Mouse (Mus musculus) adrenal gland, postnatal 25 days (tissue): ENCODE data around the gene Myl10. TPM values are rescaled to one million over a fixed set of nuclear protein-coding genes. Genes with fewer than 3 reads are reported as not detected.
"Not testable (repeated sequence)": the region's sequence is repeated elsewhere in the genome, so short reads cannot be mapped to it uniquely, and the experiment has no call there.

Experiments
- DNase-seq: peaks from one replicate; pipeline ENCODE4 v3.0.0; 2021; ENCODE audit warnings: mixed read lengths
- total RNA-seq: library from RNA; stranded (reverse); gene quantifications from 2 replicates; pipeline ENCODE4 v1.2.3, GENCODE M21; 2021

Gene Myl10
- total RNA-seq, 1 experiment from 2014 or later, result not detected

DNA sequence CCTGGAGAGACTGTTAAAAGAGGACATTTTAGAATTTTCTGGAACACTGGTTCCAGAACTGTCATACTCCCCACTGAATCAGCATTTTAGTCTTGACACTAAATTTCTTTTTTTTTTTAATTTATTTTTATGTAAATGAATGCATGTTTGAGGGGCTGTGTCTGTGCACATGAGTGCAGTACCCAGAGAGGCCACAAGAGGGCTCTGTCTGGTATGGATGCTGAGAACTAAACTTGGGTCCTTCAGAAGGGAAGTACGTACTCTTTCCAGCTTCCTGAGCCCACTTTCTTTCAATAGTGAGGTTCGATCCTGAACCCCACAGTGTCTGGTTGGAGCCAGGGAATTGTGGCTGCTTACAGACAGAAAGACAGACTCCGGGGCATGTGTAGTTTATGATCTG, 12.6 kb downstream of the Myl10 start:
- DNase-seq, result no peak

GRCm38 (mm10) chr5:136706803-136707202, 13.9 kb downstream of the Myl10 start:
- peak; percentile 72 for DNase-seq

DNA sequence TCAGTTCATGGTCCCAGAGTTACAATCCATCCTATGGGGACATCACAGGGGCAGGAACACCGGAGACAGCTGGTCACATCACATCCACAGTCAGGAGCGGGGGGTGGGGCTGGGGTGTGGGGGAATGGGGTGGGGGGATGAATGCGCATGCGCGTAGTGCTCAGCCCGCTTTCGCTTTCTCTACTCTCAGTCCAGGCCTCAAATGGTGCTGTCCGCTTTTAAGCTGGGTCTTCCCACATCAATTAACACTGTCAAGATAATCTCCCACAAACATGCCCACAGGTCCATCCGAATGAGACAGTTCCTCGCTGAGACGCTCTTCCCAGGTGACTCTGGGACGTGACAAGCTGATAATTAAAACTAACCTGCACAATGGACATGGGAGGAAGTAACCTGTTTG, 15.2 kb downstream of the Myl10 start:
- no peak for DNase-seq

GRCm38 (mm10) chr5:136710742-136711141, 17.8 kb downstream of the Myl10 start:
- DNase-seq, result no peak

DNA sequence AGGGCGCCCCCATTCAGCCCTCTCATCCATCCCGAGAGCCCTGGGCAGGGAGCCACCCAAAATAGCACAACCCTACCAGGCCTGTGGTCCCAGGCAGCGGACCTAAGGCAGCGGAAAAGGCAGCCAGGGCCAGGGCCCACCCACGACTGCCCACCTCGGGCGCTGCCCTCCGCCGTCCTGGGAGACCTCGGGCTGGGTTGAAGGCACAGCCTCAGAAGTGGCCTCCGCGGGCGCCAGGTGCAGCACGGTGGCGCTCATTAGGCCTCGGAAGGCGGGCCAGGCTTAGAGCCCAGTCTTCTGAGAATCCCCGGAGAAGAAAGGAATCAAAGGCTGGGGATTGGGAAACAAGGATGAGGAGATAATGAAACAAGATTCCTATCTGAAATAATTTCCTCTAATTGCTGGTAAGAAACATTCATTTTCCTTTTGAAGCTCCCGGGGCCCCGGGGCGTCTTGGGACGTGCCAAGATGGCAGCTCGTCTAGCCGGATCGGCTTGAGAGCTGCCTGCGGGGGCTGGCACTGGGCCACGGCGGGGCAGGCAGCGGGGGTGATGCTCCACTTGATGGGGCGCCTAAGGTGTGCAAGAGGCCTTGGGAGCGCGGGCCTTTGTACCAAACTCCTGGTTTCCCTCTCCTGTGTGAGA, 21.4 kb downstream of the Myl10 start:
- DNase-seq, result no peak

DNA sequence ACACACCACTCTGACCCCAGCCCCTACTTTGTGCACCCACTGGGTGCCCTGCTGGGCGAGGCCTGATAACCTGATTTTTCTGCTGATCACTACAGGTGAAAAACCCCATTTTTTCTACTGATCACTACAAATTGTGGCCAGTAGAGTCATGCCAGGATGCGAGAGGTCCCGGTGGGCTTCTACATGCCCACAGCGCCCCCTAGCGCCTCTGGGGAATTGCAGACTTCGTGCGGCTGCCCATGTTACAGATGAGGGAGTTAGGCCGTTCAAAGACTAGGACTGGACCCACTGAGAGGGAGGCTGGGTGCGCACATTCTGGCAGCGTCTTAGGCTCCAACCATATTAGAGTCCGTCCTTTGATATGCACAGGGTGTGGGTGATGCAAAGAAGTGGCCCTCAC, 21.9 kb downstream of the Myl10 start:
- peak; percentile 48 for DNase-seq

DNA sequence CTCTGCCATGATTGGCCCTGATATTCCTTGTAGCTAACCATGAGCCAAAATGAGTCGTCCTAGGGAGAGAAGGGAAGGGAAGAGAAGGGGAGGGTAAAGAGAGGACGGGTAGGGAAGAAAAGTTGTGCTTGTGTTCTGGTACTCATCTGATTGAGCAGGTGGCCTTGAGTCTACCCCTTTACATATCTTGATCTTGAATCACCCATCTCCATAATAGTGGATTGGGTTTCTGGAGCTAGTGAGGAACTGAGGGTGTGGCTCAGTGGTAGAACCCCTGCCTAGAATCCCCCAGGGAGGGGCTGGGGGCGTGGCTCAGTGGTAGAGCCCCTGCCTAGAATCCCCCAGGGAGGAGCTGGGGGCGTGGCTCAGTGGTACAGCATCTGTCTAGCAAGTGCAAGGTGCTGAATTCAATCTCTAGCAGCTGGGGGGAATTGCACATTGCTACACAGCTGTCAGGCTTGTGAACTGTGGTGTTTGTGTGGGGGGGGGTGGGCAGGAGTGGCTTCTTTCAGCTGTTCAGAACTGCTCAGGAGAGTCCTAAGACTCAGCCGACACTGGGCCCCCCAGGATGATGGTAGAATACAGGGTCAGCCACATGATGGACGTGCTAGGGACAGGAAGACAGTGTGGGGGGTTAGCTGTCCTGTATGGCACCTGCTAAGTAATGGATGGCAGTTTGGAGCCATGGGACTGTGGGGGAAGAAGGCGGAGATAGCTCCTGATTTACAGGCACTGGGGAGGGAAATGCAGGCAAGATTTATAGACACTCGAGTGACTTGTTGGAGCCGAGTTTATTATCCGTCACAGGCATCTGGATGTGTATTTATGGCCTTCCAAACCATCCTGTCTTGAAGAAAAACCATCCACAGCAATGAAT, 24.0 kb downstream of the Myl10 start:
- no peak for DNase-seq

DNA sequence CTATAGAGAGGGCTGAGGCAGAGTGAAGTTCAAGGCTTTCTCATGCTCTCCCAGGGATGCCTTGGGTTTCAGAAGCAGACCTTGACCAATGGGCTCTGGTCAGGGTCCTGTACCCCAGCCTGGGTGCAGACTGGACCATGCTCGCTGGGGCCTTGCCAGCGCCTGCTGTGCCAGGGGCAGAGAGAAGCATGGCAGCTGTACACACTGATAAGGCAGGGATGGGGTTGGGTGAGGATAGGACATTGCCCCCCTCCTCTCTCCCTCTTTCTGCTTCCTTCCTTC, 24.6 kb downstream of the Myl10 start:
- no peak for DNase-seq

GRCm38 (mm10) chr5:136718656-136719055, 25.7 kb downstream of the Myl10 start:
- no peak for DNase-seq

GRCm38 (mm10) chr5:136721596-136721995, 28.6 kb downstream of the Myl10 start:
- DNase-seq, result no peak

DNA sequence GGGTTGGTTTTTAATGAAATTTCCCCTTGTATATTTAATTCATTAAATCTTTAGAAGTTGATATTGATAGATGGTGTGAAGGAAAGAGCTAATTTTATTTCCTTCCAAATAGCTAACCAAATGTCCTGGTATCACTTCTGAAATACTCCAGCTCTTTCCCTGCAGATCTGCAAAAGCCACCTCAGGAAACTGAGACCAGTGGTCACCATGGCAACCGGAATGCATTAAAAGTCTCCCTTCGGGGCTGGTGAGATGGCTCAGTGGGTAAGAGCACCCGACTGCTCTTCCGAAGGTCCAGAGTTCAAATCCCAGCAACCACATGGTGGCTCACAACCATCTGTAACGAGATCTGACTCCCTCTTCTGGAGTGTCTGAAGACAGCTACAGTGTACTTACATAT, 33.3 kb downstream of the Myl10 start:
- not testable (repeated sequence) for DNase-seq

- no peak for DNase-seq
These were observed 46.0 kb downstream of the Myl10 start for GRCm38 (mm10) chr5:136738918-136739317.

GRCm38 (mm10) chr5:136746596-136746995, 53.6 kb downstream of the Myl10 start:
- DNase-seq, result no peak

Other genes starting within 250 kb of the Myl10 start
- 109 and 110 TPM in 2 replicates for gene Cux1, start 125.7 kb upstream of the Myl10 start, total RNA-seq
- 1.0 and 1.6 TPM in 2 replicates for gene Col26a1, start 190.1 kb downstream of the Myl10 start, total RNA-seq
- 31.3 and 35.6 TPM in 2 replicates for gene Ift22, start 215.0 kb downstream of the Myl10 start, total RNA-seq